Mouse (Mus musculus) R1 (cell line): ENCODE results near the gene Usmg5.

Source experiments
- DNase-seq: peaks from one replicate; pipeline ENCODE4 v3.0.0-alpha.2; 2018; ENCODE audit warnings: low read depth, low spot score

Gene Usmg5

DNA sequence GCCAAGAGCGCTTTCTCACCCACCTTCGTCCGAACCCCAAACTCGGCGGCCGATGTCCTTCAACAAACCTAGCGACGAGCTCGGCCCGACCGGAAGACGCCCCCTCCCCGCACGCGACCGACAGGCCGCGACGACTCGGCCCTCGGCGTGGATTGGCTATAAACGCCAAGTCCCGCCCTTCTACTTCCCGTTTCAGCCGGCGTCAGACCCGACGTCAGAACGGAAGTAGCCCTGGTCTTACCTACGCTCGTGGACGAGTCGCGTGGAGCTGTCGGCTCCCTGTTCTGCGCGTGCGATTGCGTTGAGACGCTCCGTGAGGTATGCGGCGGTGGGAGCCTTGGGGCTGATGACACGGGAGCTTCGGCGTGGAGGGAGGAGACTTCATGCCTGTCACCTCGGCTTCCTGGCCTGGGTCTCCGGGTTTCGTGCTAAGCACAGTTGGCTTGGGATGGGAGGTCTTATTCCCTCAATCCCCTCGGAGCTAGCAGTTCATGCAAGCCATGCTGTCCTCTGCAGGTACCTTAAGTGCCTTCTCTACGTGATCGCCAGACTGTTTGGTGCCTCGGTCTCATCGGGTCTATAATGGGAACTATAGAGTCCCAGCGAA lies at the start of gene Usmg5, which contains the start of gene Pdcd11:
Gene Usmg5 (minus strand): TSS at position 98 of the 607 bp plus-strand sequence.
Gene Pdcd11 (plus strand): TSS at position 219 of the 607 bp plus-strand sequence.
- DNase-seq = peak; percentile 98

DNA sequence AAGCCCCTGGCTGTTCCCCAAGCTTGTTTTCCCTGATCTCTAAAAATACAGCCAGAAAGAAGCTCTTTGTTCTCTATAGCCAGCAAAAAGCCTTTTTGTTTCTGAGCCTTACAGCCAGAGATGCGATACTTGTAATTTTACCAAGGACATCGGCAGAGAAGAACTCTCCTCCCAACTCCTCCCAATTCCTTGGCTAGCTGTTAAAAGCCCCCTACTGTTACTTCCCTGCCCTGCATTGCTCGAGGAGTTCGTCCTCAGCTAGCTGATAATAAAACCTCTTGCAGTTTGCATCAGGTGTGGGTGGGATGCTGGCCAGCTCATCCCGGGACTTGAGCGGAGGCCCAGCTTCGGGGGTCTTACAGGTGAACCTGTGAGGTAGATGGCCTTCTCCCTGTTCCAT lies 49.2 kb upstream of the Usmg5 start:
- peak; percentile 69 for DNase-seq

DNA sequence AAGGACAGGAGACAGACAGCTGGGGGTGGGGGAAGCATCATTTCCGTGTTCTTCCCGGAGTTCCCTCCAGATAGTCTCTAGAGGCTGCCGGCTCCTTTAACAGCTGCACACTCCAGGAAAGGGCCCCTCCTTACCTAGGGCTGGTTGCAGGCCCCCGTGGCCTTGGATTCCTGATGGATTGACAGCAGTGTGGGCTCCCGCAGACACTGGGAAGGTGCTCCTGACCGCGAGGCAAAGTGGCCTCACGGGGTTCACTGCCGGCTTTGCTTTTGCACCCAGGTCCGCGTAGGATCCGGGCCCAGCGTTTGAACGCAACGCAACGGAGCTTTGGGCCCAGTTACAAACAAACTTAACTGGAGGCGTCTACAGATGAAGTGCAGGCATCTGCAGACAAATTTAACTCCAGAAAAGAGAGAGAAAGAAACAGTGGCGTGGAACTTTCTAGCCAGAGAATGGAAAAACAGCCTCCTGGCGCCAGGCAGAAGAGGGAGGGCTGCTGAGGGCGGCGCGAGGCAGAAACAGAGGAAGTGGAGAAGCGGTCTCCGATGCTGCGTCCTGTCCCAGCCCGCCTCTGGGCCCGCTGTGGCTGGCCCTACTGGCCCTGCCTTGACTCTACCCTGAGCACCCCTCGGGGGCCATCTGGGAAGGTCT lies 47.4 kb upstream of the Usmg5 start, which contains the start of gene Calhm2:
Gene Calhm2 (minus strand): TSS at position 524 of the 651 bp plus-strand sequence.
- DNase-seq = peak; percentile 61

GRCm38 (mm10) chr19:47137051-47137581 lies 46.7 kb upstream of the Usmg5 start:
- DNase-seq = peak; percentile 80

DNA sequence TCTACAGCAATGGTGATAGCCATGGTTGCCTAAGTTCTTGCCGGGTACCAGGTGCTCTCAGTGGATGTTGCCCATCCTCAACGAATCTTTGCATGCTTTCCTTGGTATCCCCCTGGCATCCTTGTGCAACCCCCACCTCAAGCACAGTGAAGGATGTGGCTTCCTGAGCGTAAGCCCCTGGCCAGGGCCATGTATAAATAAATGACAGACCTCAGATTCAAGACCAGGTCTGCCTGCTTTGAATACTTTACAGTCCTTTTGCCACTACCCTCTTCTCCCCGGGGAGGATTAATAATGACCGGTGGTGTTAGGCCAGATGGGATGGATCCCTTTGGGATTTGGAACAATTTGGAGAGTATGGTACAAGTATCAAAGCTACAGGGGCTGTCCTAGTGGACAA lies 45.7 kb upstream of the Usmg5 start:
- no peak for DNase-seq

GRCm38 (mm10) chr19:47135568-47135967 lies 45.1 kb upstream of the Usmg5 start:
- DNase-seq = peak; percentile 39

GRCm38 (mm10) chr19:47133161-47133560 lies 42.7 kb upstream of the Usmg5 start:
- DNase-seq = no peak

DNA sequence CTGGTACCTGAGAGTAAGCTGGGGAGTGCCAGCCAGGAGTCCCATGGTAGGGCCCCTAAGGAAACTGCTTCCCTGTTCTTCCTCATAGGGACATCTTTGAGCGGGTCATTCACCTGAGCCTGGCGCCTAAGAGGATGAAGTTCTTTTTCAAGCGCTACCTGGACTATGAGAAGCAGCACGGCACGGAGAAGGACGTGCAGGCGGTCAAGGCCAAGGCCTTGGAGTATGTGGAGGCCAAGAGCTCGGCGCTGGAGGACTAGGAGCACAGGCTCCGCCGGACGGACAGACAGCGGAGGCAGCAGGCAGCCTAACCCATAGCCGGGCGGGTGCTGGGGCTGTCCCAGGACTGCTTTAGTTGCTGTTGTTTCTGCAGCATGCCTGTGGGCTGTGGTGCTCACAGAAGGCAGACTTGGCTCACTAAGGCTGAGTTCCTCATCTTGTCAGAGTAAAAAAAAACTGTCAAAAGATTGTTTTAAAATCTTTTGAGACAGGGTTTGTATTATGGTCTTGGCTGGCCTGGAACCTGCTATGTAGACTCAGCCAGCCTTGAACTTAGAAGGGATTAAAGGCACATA lies 40.2 kb upstream of the Usmg5 start:
- no peak for DNase-seq

- no peak for DNase-seq
Observed at GRCm38 (mm10) chr19:47128835-47129234, 38.4 kb upstream of the Usmg5 start.

DNA sequence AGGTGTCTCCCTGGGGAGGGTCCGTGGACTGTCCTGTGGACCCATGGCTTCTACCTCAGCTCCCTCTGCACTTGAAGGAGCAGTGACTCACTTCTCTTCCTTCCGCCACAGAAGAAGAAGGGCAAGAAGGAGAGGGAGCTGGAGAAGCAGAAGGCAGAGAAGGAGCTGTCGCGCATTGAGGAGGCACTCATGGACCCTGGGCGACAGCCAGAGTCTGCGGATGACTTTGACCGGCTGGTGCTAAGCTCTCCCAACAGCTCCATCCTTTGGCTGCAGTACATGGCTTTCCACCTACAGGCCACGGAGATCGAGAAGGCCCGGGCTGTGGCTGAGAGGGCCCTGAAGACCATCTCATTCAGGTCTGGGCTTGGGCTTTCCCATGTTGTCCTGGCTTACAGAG lies 37.7 kb upstream of the Usmg5 start:
- no peak for DNase-seq

DNA sequence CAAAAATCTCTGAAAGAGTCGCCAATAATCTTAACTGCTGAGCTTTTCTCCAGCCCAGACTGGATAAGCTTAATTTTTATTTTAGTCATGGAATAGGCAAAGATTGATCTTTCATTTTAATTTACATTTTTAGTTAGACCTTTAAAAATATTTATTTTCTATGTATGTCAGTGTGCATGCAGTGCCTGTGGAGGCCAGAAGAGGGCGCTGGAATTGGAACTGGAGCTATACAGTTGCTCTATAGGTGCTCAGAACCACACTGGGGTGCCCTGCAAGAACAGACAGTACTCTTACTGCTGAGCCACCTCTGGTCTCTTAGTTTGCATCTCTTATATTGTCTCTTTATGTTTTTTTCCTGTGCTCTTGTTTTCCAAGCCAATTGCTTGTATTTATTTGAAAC lies 32.4 kb upstream of the Usmg5 start:
- DNase-seq = peak; percentile 69

GRCm38 (mm10) chr19:47121054-47121453 lies 30.6 kb upstream of the Usmg5 start:
- DNase-seq = peak; percentile 68

- no peak for DNase-seq
Observed at GRCm38 (mm10) chr19:47118634-47119033, 28.2 kb upstream of the Usmg5 start.

DNA sequence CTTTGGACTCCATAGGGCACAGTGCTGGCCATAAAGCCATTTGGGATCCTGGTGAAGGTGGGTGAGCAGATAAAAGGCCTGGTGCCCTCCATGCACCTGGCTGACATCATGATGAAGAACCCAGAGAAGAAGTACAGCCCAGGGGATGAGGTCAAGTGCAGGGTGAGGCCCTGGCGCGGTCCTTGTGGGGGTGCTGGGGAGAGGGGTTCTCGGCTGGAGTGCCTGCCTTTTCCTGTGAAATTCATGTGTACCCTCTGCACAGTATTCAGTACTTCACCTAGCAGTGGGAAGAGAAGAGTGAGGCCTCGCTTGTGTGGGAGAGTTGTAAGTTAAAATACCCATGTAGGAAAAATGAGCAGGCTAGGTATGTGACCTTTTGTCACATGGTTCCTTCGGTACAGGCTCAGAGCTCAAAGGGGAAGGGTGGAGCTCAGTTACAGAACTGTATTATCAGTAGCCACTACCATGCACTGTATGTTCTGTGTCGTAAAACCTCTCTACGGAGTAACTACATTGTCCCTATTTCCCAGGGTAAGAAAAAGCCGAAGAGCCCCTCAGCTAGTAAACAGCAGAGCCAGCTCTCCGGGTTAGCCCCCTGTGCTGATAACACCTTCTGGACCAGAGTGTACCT lies 14.3 kb upstream of the Usmg5 start:
- no peak for DNase-seq

GRCm38 (mm10) chr19:47101080-47101479 lies 10.6 kb upstream of the Usmg5 start:
- no peak for DNase-seq

DNA sequence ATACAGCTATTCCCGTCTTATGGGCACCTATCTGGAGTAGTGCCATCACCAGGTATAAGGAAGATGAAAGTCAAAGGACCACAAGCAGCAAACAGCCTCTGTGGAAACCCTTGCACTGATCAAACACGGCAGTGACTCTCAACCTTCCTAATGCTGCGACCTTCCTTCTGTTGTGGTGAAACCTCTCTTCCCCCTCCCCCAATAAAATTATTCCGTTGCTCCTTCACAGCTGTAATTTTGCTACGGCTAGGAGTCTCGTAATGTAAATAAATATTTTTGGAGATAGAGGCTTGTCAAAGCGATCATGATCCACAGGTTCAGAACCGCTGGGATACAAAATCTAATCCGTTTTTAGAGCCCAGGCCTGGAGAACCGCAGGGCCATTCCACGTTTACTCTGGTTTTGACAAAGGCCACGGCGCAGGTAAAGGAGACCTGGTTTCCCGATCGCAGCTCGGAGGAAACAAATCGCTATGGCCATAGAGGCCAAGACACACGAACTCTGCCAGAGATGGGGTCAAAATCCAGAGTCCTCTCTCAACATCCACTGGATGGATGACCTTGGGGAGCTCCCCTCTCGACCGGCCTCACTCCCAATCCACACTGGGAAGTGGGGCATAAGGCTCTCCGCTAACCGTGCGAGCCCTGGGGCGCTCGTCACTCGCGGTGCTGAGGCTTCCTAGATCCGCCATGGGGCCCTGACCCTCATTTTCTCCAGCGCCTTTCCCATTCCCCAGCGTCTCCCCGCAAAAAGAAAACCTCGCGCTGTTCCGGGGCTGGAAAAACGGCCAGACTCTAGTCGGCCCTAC lies 525 bp downstream of the Usmg5 start:
- peak; percentile 9 for DNase-seq

DNA sequence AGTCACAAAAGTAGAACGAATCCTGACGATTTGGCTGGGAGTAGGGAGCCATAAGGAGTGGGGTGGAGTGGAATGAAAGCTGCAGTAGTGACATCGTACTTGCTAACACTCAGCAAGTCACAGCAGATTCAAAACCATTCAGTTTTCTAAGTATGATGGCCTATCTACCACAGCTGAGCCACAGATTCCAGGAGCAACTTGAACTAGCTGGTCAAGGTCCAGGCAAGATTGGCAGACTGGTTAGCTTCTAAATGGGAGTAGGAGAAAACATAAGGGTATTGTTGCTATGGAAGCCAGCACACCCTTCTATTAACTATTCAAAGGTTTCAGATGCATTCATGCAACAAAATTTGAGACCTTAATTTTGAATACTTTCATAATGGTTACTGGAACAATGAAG lies 2.2 kb downstream of the Usmg5 start:
- no peak for DNase-seq

- DNase-seq = peak; percentile 88
Observed at GRCm38 (mm10) chr19:47067924-47068611, 22.4 kb downstream of the Usmg5 start.

DNA sequence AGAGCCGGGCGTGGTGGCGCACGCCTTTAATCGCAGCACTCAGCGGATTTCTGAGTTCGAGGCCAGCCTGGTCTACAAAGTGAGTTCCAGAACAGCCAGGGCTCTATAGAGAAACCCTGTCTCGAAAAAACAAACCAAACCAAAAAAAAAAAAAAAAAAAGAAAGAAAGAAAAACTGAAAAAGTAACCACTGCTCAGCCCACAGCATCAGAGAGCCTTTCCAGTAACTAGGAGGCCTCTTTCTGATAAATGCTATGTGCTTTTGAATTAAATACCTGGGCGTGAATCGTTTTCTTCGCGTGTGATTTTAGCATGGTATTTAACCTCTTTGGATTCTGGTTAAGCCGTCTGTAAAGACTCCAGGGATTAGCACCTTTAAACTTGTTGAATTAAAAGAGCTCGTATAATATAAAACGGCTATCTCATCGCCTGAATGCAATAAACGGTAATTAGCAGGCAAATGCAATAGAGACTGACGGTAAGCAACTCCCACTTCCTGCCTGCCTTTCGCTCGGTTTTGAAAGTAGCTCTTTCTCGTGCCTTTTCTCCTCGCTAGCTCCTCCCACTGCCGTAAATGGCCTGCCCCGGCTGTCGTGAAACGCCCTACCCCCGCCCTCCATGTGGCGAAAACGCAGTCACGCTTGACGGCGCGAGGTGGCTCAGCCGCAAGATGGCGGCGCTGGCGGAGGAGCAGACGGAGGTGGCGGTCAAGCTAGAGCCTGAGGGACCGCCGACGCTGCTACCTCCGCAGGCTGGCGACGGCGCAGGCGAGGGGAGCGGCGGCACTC lies 23.2 kb downstream of the Usmg5 start, which contains the start of gene Taf5:
Gene Taf5 (plus strand): TSS at position 651 of the 787 bp plus-strand sequence.
- peak; percentile 98 for DNase-seq

DNA sequence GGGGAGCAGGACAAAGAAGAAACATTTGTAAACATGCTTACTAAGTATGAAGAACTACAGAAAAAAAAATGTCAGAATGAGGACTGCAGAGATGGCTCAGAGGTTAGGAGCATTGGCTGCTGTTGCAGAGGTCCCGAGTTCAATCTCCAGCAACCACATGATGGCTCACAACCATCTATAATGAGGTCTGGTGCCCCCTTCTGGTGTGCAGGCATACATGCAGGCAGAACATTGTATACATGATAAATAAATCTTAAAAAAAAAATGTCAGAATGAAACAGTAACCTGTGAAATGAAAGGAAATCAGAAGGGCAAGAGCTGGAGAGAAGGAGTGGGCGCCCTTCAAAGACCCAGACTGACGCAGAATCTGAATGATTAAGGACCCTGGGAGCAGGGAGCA lies 24.6 kb downstream of the Usmg5 start:
- no peak for DNase-seq
